Mouse (Mus musculus): ENCODE measurements around the gene Zfp146. TPM values are rescaled to one million over a fixed set of nuclear protein-coding genes. Genes with fewer than 3 reads are reported as not detected.

The Zfp146 gene
- polyA plus RNA-seq, 1 experiment from 2014 or later, result 3.1 TPM

DNA sequence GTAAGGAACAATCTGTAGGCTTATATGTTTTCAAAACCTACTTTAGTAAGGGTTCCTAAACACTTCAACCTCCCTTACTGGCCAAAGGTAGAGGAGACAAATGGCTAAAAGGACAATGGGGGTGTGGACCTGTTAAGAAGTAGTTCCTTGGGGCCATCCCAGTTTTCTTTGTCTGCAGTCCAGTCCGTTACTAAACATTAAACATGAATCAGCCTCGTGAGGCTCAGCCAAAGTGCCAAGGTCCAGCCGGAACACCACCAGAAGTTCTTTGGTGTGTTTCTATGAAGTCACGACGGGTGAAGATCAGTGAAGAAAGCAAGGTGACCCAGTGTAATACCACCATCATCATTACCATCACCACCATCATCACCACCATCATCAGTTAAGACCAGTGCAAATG lies 22.5 kb downstream of the Zfp146 start:
- Histone ChIP-seq H3K27ac (ENCODE audit: low read depth) (no peak overlapping the region), H3K9ac (replicated peaks) (no peak overlapping the region), H3K36me3 (replicated peaks; ENCODE audit: insufficient read depth, low read length) (no peaks in the 10 kb centered on the region), H3K27me3 (ENCODE audit: insufficient read depth, low read length) (no peaks in the 10 kb centered on the region), H3K9me3 (ENCODE audit: low read length) (peaks cover 29% of the 10 kb centered on the region), H3K4me3 (ENCODE audit: low read depth, low read length) (no peak overlapping the region), H3K4me2 (ENCODE audit: low read depth, low read length) (no peak overlapping the region), H3K4me1 (ENCODE audit: insufficient read depth) (0 out of 2 replicates have a peak, but pooled peaks cover 2% of the 10 kb centered on the region)
- no peak for TF ChIP-seq CTCF (IDR thresholded peaks at IDR 0.05; ENCODE audit: low read depth)
- no peak for TF ChIP-seq EP300 (IDR thresholded peaks at IDR 0.05; ENCODE audit: low read depth)
- ATAC-seq (no peak), DNase-seq (no peak)
- WGBS (ENCODE audit: insufficient replicate concordance), result 88% methylated on average over 5 of the region's 5 CpGs

DNA sequence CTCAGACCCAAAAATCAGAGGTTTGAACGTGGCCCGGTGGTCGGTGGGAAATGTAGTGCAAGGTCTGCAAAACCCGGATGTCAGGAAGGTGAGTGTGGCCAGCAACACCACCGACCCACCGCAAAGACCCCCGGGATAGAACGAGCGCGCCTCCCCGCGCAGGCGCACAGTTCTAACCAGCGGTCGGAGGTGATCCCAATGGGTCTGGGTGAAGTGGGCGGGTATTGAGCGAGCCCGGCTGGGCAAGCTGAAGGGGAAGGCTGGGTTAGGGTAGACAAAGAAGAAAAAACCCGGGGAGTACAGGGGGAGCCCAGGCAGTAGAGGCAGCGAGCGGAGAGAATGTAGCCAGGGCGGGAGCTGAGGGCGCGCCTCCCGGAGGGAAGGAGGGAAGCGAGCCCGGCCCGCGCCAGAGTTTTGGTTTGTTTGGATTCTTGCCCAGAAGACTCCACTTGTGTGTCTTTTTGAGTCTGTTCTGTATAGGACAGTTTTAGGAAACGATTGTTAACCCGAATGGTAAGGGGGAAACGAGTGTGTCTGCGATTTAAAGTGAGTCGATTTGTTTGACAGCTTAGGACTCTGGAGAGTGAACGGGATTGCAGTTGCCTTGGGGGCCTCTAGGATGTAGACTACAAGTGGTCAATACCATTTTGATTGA lies 25.9 kb downstream of the Zfp146 start:
- Histone ChIP-seq H3K9me3 (ENCODE audit: low read length) (peaks cover 9% of the 10 kb centered on the region), H3K4me3 (ENCODE audit: low read depth, low read length) (peak overlapping the region; percentile 57), H3K9ac (replicated peaks) (peak overlapping the region; percentile 58; the same call in 1 of the 2 replicates), H3K27me3 (ENCODE audit: insufficient read depth, low read length) (no peaks in the 10 kb centered on the region), H3K4me1 (ENCODE audit: insufficient read depth) (0 out of 2 replicates have a peak, but pooled peaks cover 2% of the 10 kb centered on the region), H3K27ac (ENCODE audit: low read depth) (no peak overlapping the region), H3K4me2 (ENCODE audit: low read depth, low read length) (peak overlapping the region; percentile 80), H3K36me3 (replicated peaks; ENCODE audit: insufficient read depth, low read length) (no peaks in the 10 kb centered on the region)
- TF ChIP-seq EP300 (IDR thresholded peaks at IDR 0.05; ENCODE audit: low read depth) (no peak), CTCF (IDR thresholded peaks at IDR 0.05; ENCODE audit: low read depth) (no peak)
- ATAC-seq (peak; percentile 85), DNase-seq (peak; percentile 76)
- 3% methylated on average over 35 of the region's 35 CpGs for WGBS (ENCODE audit: insufficient replicate concordance)

DNA sequence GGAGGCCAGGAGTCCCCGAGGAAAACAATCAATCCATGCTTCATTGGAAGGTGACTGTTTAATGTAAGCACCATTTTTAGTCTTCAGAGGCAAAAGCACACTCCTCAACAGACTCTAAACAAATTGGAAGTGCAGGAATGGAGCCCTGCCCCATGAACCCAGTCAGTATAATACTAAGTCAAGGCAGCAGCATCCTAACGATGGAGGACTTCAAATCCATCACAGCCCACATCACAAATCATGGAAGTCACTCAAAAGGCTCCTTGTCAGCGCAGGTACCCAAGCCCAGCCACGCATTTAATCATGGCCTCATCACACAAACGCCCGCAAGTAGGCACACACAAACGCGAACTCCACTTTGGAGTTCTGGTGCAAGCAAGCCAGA lies 26.4 kb downstream of the Zfp146 start:
- 14% methylated on average over 8 of the region's 8 CpGs for WGBS (ENCODE audit: insufficient replicate concordance)
- ATAC-seq (no peak), DNase-seq (no peak)
- TF ChIP-seq EP300 (IDR thresholded peaks at IDR 0.05; ENCODE audit: low read depth) (no peak), CTCF (IDR thresholded peaks at IDR 0.05; ENCODE audit: low read depth) (no peak)
- peak overlapping the region; percentile 58; the same call in 1 of the 2 replicates for H3K9ac ChIP-seq (replicated peaks)
- 0 out of 2 replicates have a peak, but pooled peaks cover 2% of the 10 kb centered on the region for H3K4me1 ChIP-seq (ENCODE audit: insufficient read depth)
- H3K4me2 ChIP-seq (ENCODE audit: low read depth, low read length), result peak overlapping the region; percentile 80
- H3K36me3 ChIP-seq (replicated peaks; ENCODE audit: insufficient read depth, low read length), result no peaks in the 10 kb centered on the region
- H3K27me3 ChIP-seq (ENCODE audit: insufficient read depth, low read length), result no peaks in the 10 kb centered on the region
- peak overlapping the region; percentile 57 for H3K4me3 ChIP-seq (ENCODE audit: low read depth, low read length)
- peaks cover 5% of the 10 kb centered on the region for H3K9me3 ChIP-seq (ENCODE audit: low read length)
- no peak overlapping the region for H3K27ac ChIP-seq (ENCODE audit: low read depth)

DNA sequence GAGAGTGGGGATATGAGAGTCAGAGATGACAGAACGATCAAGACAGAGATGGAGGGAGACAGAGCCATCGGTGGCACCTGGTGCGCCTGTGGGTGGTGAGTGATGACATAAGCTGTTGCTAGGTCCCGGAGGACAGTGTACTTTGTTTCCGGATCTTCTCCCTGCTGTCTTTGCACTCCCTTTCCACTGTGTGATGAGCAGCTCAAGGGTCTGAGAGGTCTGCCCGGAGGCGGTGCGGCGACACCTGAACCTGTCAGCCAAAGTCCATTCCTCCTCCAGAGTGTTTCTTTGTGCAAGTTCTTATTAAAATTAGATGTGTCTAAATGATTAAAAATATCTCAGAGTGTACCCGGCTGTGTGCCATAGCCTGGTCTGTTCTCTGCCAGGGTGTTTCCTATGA lies 32.7 kb downstream of the Zfp146 start:
- H3K36me3 ChIP-seq (replicated peaks; ENCODE audit: insufficient read depth, low read length), result peaks cover 19% of the 10 kb centered on the region
- H3K9ac ChIP-seq (replicated peaks), result no peak overlapping the region
- ATAC-seq (no peak), DNase-seq (no peak)
- H3K27ac ChIP-seq (ENCODE audit: low read depth), result no peak overlapping the region
- H3K4me1 ChIP-seq (ENCODE audit: insufficient read depth), result no peaks in the 10 kb centered on the region
- WGBS (ENCODE audit: insufficient replicate concordance), result 85% methylated on average over 10 of the region's 10 CpGs
- TF ChIP-seq EP300 (IDR thresholded peaks at IDR 0.05; ENCODE audit: low read depth) (no peak), CTCF (IDR thresholded peaks at IDR 0.05; ENCODE audit: low read depth) (no peak)
- no peaks in the 10 kb centered on the region for H3K9me3 ChIP-seq (ENCODE audit: low read length)
- no peaks in the 10 kb centered on the region for H3K27me3 ChIP-seq (ENCODE audit: insufficient read depth, low read length)
- no peak overlapping the region for H3K4me3 ChIP-seq (ENCODE audit: low read depth, low read length)
- no peak overlapping the region for H3K4me2 ChIP-seq (ENCODE audit: low read depth, low read length)

DNA sequence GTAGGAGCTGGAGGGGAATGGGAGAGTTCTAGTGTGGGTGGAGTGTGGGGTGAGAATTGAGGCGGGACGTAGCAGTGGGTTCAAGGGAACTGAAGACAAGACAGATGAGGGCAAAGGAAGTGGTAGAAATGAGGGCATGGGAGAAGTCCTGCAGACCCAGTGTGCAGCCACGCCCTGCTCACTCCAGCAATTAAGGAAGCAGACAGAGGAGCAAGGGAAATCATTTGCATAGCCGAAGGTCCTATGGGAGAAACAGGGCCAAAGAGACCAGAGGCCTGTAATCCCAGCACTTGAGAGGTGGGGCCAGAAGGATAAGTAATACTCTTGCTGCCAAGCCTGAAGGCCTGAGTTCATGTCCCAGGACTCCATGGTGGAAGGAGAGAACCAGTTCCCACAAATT lies 37.2 kb downstream of the Zfp146 start:
- DNase-seq (no peak), ATAC-seq (no peak)
- WGBS (ENCODE audit: insufficient replicate concordance), result 77% methylated on average over 4 of the region's 4 CpGs

DNA sequence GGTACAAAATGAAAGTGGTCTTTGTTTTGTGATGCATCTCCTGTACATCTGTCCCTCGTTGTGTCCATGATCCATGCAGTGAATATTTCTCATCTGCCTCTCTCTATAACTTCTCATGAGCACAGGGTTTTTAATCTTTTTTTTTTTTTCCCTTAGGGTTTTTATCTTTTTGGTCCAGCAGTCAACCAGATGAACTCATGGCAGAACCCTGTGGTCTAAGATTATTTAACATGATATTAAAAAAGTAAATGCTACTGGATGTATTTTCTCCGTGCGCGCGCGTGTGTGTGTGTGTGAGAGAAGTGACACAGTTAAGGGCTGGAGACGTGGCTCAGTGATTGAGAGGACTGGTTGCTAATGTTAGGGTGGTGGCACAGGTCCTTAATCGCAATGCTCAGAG lies 39.6 kb downstream of the Zfp146 start:
- 77% methylated on average over 8 of the region's 8 CpGs for WGBS (ENCODE audit: insufficient replicate concordance)
- Histone ChIP-seq H3K27ac (ENCODE audit: low read depth) (no peak overlapping the region), H3K9me3 (ENCODE audit: low read length) (no peaks in the 10 kb centered on the region), H3K4me2 (ENCODE audit: low read depth, low read length) (no peak overlapping the region), H3K27me3 (ENCODE audit: insufficient read depth, low read length) (no peaks in the 10 kb centered on the region), H3K4me3 (ENCODE audit: low read depth, low read length) (no peak overlapping the region), H3K9ac (replicated peaks) (no peak overlapping the region), H3K4me1 (ENCODE audit: insufficient read depth) (no peaks in the 10 kb centered on the region), H3K36me3 (replicated peaks; ENCODE audit: insufficient read depth, low read length) (peaks cover 32% of the 10 kb centered on the region)
- DNase-seq, result no peak
- ATAC-seq, result no peak
- TF ChIP-seq EP300 (IDR thresholded peaks at IDR 0.05; ENCODE audit: low read depth) (no peak), CTCF (IDR thresholded peaks at IDR 0.05; ENCODE audit: low read depth) (no peak)

More for the DNA sequence above, 37.2 kb downstream of the Zfp146 start:
- H3K4me2 ChIP-seq (ENCODE audit: low read depth, low read length), result no peak overlapping the region
- no peak for TF ChIP-seq EP300 (IDR thresholded peaks at IDR 0.05; ENCODE audit: low read depth)
- no peak for TF ChIP-seq CTCF (IDR thresholded peaks at IDR 0.05; ENCODE audit: low read depth)
- peaks cover 30% of the 10 kb centered on the region for H3K36me3 ChIP-seq (replicated peaks; ENCODE audit: insufficient read depth, low read length)
- no peak overlapping the region for H3K9ac ChIP-seq (replicated peaks)
- H3K27me3 ChIP-seq (ENCODE audit: insufficient read depth, low read length), result no peaks in the 10 kb centered on the region
- H3K4me3 ChIP-seq (ENCODE audit: low read depth, low read length), result no peak overlapping the region
- H3K27ac ChIP-seq (ENCODE audit: low read depth), result no peak overlapping the region
- no peaks in the 10 kb centered on the region for H3K9me3 ChIP-seq (ENCODE audit: low read length)
- H3K4me1 ChIP-seq (ENCODE audit: insufficient read depth), result no peaks in the 10 kb centered on the region
